Mouse (Mus musculus) frontal cortex, postnatal 25 days (tissue): ENCODE measurements around the gene Fam155a.
"Not testable (repeated sequence)": the region's sequence is repeated elsewhere in the genome, so short reads cannot be mapped to it uniquely, and the experiment has no call there.

Experiments
- DNase-seq, 2 experiments: peaks; one replicate each; pipeline ENCODE4 v3.0.0; 2022; ENCODE audit warnings: low spot score in 2 of 2

Fam155a gene

GRCm38 (mm10) chr8:9770999-9771605 is at the start of gene Fam155a:
TSS of gene Fam155a (minus strand) at chr8:9771161.
- peak; percentile 17 to 18 for DNase-seq

GRCm38 (mm10) chr8:9813273-9813946 is 42.4 kb upstream of the Fam155a start:
- no peak for DNase-seq

- no peak for DNase-seq
These were observed 40.1 kb upstream of the Fam155a start for GRCm38 (mm10) chr8:9810955-9811530.

GRCm38 (mm10) chr8:9808596-9808995 is 37.6 kb upstream of the Fam155a start:
- no peak for DNase-seq

GRCm38 (mm10) chr8:9805676-9806075 is 34.7 kb upstream of the Fam155a start:
- DNase-seq: no peak

- not testable (repeated sequence) for DNase-seq
These were observed 29.4 kb upstream of the Fam155a start for GRCm38 (mm10) chr8:9800346-9800745.

GRCm38 (mm10) chr8:9799923-9800322 is 29.0 kb upstream of the Fam155a start:
- DNase-seq: no peak

- no peak for DNase-seq
These were observed 26.6 kb upstream of the Fam155a start for GRCm38 (mm10) chr8:9797514-9797913.

- DNase-seq: no peak
These were observed 24.8 kb upstream of the Fam155a start for GRCm38 (mm10) chr8:9795724-9796123.

GRCm38 (mm10) chr8:9793351-9793750 is 22.4 kb upstream of the Fam155a start:
- no peak for DNase-seq

GRCm38 (mm10) chr8:9780332-9780731 is 9.4 kb upstream of the Fam155a start:
- no peak for DNase-seq

- no peak for DNase-seq
These were observed 7.2 kb upstream of the Fam155a start for GRCm38 (mm10) chr8:9778148-9778547.

GRCm38 (mm10) chr8:9776818-9777217 is 5.9 kb upstream of the Fam155a start:
- no peak for DNase-seq

- peak; percentile 12 to 17 for DNase-seq
These were observed 1.5 kb upstream of the Fam155a start for GRCm38 (mm10) chr8:9772519-9772840.

- peak; percentile 22 to 36 for DNase-seq
These were observed 901 bp upstream of the Fam155a start for GRCm38 (mm10) chr8:9771606-9772518.

- peak; percentile 37 to 44 for DNase-seq
These were observed 531 bp downstream of the Fam155a start for GRCm38 (mm10) chr8:9770261-9770998.

GRCm38 (mm10) chr8:9769061-9769460 is 1.9 kb downstream of the Fam155a start:
- DNase-seq: peak in 1 of 2 experiments; percentile 8

- DNase-seq: no peak
These were observed 35.8 kb downstream of the Fam155a start for GRCm38 (mm10) chr8:9735169-9735568.

- DNase-seq: no peak
These were observed 61.2 kb downstream of the Fam155a start for GRCm38 (mm10) chr8:9709791-9710190.

- DNase-seq: peak; percentile 42 to 45
These were observed 63.5 kb downstream of the Fam155a start for GRCm38 (mm10) chr8:9707433-9707832.

- DNase-seq: no peak
These were observed 76.2 kb downstream of the Fam155a start for GRCm38 (mm10) chr8:9694794-9695193.
